Mouse (Mus musculus) heart, adult 2 months (tissue): ENCODE measurements around the gene Mcoln3. TPM values are rescaled to one million over a fixed set of nuclear protein-coding genes. Genes with fewer than 3 reads are reported as not detected.

Experiments used
- DNase-seq, 2 experiments: peaks; one replicate each; pipeline ENCODE4 v3.0.0; 2021
- H3K27ac ChIP-seq: fragments of 200-600 bp; 2 replicates; pipeline ENCODE4 v1.8.1; 2022
- H3K27me3 ChIP-seq: fragments of 200-500 bp; 2 replicates; pipeline ENCODE4 v1.6.1; 2012; ENCODE audit warnings: mild to moderate bottlenecking, low read length, inconsistent platforms, mixed read lengths; ENCODE audit not compliant: control insufficient read depth, insufficient read depth
- H3K36me3 ChIP-seq: fragments of 200-500 bp; 2 replicates; pipeline ENCODE4 v1.6.1; 2012; ENCODE audit warnings: low read length, inconsistent platforms; ENCODE audit not compliant: control insufficient read depth, insufficient read depth
- H3K4me1 ChIP-seq: fragments of 200-500 bp; 2 replicates; pipeline ENCODE4 v1.6.1; 2011; ENCODE audit warnings: low read length; ENCODE audit not compliant: control insufficient read depth, insufficient read depth
- H3K4me3 ChIP-seq: fragments of 200-600 bp; 2 replicates; pipeline ENCODE4 v1.8.1; 2022
- H3K79me2 ChIP-seq: fragments of 200-500 bp; replicated peaks from 2 replicates; pipeline ENCODE4 v1.6.1; 2012; ENCODE audit warnings: mild to moderate bottlenecking, inconsistent platforms, low read length, moderate library complexity, mixed read lengths; ENCODE audit not compliant: control insufficient read depth, insufficient read depth
- H3K9ac ChIP-seq: fragments of 200-500 bp; 2 replicates; pipeline ENCODE4 v1.6.1; 2012; ENCODE audit warnings: low read depth, mild to moderate bottlenecking, control low read depth, inconsistent platforms, low read length, mixed read lengths
- CTCF ChIP-seq: fragments of 200-600 bp; IDR thresholded peaks from 2 replicates; pipeline ENCODE4 v1.8.1; 2022; ENCODE audit warnings: antibody characterized with exemption, mild to moderate bottlenecking, moderate library complexity
- EP300 ChIP-seq: fragments of 200-500 bp; IDR thresholded peaks from 2 replicates; pipeline ENCODE4 v1.6.1; 2011; ENCODE audit warnings: low read depth, low read length, control low read depth; ENCODE audit not compliant: insufficient read depth
- POLR2A ChIP-seq: fragments of 200-500 bp; IDR thresholded peaks from 2 replicates; pipeline ENCODE4 v1.6.1; 2011; ENCODE audit warnings: mild to moderate bottlenecking, low read depth, low read length, control low read depth; ENCODE audit not compliant: insufficient read depth
- WGBS: fragments of 180-500 bp; shearing (Covaris S2); methylation state at CpG from one replicate; pipeline ENCODE4 v1.1.7; 2018; 5-methylcytosine and 5-hydroxymethylcytosine counted together
- intact Hi-C: fragments of 180-260 bp; cut with DNase I; formaldehyde crosslinking; loops from one replicate; pipeline ENCODE4 v1.15.1; 2025
- polyA plus RNA-seq: library from polyadenylated mRNA; depleted of rRNA; stranded (reverse); fragments of >200 nt; gene quantifications from 2 replicates; pipeline ENCODE4 v1.2.3, GENCODE M21; 2012
- total RNA-seq, 2 experiments: library from RNA; stranded (reverse); gene quantifications; 2 replicates each; pipeline ENCODE4 v1.2.3; 2021

The Mcoln3 gene
- total and polyA plus RNA-seq, 3 experiments = not detected

GRCm38 (mm10) chr3:146151328-146151727, 34.1 kb downstream of the Mcoln3 start:
- 96% methylated on average over 10 of the region's 10 CpGs for WGBS
- H3K9ac ChIP-seq = no peak overlapping the region
- no peaks in the 10 kb centered on the region for H3K4me1 ChIP-seq
- H3K4me3 ChIP-seq = no peak overlapping the region
- no peak for DNase-seq
- H3K27me3 ChIP-seq = no peaks in the 10 kb centered on the region
- H3K36me3 ChIP-seq = no peaks in the 10 kb centered on the region
- TF ChIP-seq POLR2A (no peak), CTCF (no peak)
- intact Hi-C loops = no loop called here
- H3K27ac ChIP-seq = no peak overlapping the region
- no peaks in the 10 kb centered on the region for H3K79me2 ChIP-seq

GRCm38 (mm10) chr3:146151755-146152154, 34.5 kb downstream of the Mcoln3 start:
- WGBS = 93% methylated on average over 8 of the region's 8 CpGs

GRCm38 (mm10) chr3:146152348-146152747, 35.1 kb downstream of the Mcoln3 start:
- Histone ChIP-seq H3K79me2 (no peaks in the 10 kb centered on the region), H3K4me3 (no peak overlapping the region), H3K27ac (no peak overlapping the region), H3K4me1 (no peaks in the 10 kb centered on the region), H3K36me3 (no peaks in the 10 kb centered on the region), H3K9ac (no peak overlapping the region), H3K27me3 (no peaks in the 10 kb centered on the region)
- intact Hi-C loops = no loop called here
- TF ChIP-seq CTCF = 0 out of 2 replicates have a peak, but pooled peaks have one; percentile 5
- TF ChIP-seq POLR2A = no peak
- 82% methylated on average over 8 of the region's 8 CpGs for WGBS
- DNase-seq = no peak

More at GRCm38 (mm10) chr3:146151755-146152154, 34.5 kb downstream of the Mcoln3 start:
- Histone ChIP-seq H3K27me3 (no peaks in the 10 kb centered on the region), H3K79me2 (no peaks in the 10 kb centered on the region), H3K4me3 (no peak overlapping the region), H3K9ac (no peak overlapping the region), H3K27ac (no peak overlapping the region), H3K36me3 (no peaks in the 10 kb centered on the region), H3K4me1 (no peaks in the 10 kb centered on the region)
- DNase-seq = no peak
- no peak for TF ChIP-seq POLR2A
- no peak for TF ChIP-seq EP300
- no peak for TF ChIP-seq CTCF
- intact Hi-C loops = no loop called here

GRCm38 (mm10) chr3:146152913-146153312, 35.7 kb downstream of the Mcoln3 start:
- Histone ChIP-seq H3K4me1 (no peaks in the 10 kb centered on the region), H3K36me3 (no peaks in the 10 kb centered on the region), H3K9ac (no peak overlapping the region), H3K79me2 (no peaks in the 10 kb centered on the region), H3K4me3 (no peak overlapping the region), H3K27me3 (no peaks in the 10 kb centered on the region), H3K27ac (no peak overlapping the region)
- DNase-seq = no peak
- TF ChIP-seq EP300 (no peak), POLR2A (no peak), CTCF (no peak)
- 91% methylated on average over 2 of the region's 2 CpGs for WGBS
- intact Hi-C loops = no loop called here

- peak in 1 of 2 experiments; percentile 31 for DNase-seq
- TF ChIP-seq CTCF = no peak
- TF ChIP-seq EP300 = no peak
- no peak for TF ChIP-seq POLR2A
- intact Hi-C loops = no loop called here
These were observed 36.8 kb downstream of the Mcoln3 start for GRCm38 (mm10) chr3:146153862-146154611.

GRCm38 (mm10) chr3:146155628-146156576, 38.7 kb downstream of the Mcoln3 start:
- H3K27me3 ChIP-seq = no peaks in the 10 kb centered on the region
- 71% methylated on average over 13 of the region's 13 CpGs for WGBS
- DNase-seq = no peak
- no peak overlapping the region for H3K4me3 ChIP-seq
- no peaks in the 10 kb centered on the region for H3K36me3 ChIP-seq
- H3K27ac ChIP-seq = no peak overlapping the region
- intact Hi-C loops = no loop called here
- no peak for TF ChIP-seq CTCF
- no peak for TF ChIP-seq POLR2A
- no peak for TF ChIP-seq EP300
- H3K79me2 ChIP-seq = no peaks in the 10 kb centered on the region
- H3K9ac ChIP-seq = no peak overlapping the region
- H3K4me1 ChIP-seq = no peaks in the 10 kb centered on the region

More at GRCm38 (mm10) chr3:146153862-146154611, 36.8 kb downstream of the Mcoln3 start:
- H3K27me3 ChIP-seq = no peaks in the 10 kb centered on the region
- H3K9ac ChIP-seq = no peak overlapping the region
- H3K79me2 ChIP-seq = no peaks in the 10 kb centered on the region
- no peak overlapping the region for H3K27ac ChIP-seq
- H3K4me1 ChIP-seq = no peaks in the 10 kb centered on the region
- H3K4me3 ChIP-seq = no peak overlapping the region
- no peaks in the 10 kb centered on the region for H3K36me3 ChIP-seq
- WGBS = 25% methylated on average over 11 of the region's 12 CpGs
